Mouse (Mus musculus): ENCODE data around the gene Gpi1. TPM values are rescaled to one million over a fixed set of nuclear protein-coding genes. Genes with fewer than 3 reads are reported as not detected.
"Not testable (repeated sequence)": the region's sequence is repeated elsewhere in the genome, so short reads cannot be mapped to it uniquely, and the experiment has no call there.

Gpi1 gene
- total RNA-seq, 2 experiments from 2014 or later = 373 to 446 TPM

DNA sequence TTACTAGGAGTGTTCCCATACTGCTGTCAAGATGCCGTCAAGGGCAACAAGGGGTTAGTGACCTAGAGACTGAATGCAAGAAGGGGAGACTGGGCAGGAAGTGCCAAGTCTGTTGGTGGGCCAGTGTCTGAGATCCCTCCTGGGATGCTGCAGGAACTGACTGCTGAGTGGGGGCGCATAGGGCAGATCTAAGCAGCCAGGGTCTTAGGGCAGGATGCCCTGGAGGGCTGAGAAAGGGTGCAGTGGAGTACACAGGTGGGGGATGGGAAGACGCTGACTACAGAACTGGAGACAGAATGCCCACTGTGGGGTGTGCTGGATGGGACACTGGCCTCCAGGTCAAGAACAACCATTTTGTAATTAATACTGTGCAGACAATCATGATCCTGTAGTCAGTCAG is 46.3 kb downstream of the Gpi1 start:
- DNase-seq = no peak

DNA sequence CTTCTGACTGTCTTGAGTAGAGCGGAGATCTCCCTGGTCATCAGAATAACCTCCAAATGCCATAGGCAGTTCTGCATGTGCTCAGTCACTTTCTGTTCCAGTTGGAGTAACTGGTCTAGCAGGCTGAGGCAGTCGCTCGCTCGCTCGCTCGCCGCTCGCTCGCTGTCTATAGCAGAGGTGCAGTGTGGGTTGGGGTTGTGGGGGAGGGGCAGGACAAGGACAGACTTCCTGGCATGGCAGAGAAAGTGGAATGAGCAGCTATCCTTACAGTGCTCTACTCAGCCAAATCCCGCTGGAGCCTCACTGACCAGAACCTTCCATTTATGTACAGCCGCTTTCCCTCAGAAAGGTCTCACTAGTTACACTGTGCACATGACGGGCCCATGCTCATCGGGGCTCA is 46.8 kb downstream of the Gpi1 start:
- peak; percentile 37 for DNase-seq

DNA sequence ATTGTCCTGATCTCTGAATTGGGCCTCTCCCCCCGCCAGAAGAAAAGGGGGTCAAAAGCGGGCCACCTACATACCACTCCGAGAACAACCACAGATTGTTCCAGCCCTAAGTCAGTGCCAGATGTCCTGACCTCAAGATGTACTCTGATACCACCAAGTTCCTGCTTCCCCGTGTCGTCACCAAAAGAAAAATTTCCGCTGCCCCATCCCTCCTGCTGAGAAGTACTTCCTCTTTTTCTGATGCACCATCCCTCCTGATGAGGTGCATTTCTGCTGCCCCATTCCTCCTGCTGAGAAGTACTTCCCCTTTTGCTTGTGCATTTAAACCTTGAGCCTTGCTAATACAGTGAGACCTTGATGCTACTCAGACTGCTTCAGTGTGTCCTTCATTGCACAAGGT is 53.9 kb downstream of the Gpi1 start:
- not testable (repeated sequence) for DNase-seq

DNA sequence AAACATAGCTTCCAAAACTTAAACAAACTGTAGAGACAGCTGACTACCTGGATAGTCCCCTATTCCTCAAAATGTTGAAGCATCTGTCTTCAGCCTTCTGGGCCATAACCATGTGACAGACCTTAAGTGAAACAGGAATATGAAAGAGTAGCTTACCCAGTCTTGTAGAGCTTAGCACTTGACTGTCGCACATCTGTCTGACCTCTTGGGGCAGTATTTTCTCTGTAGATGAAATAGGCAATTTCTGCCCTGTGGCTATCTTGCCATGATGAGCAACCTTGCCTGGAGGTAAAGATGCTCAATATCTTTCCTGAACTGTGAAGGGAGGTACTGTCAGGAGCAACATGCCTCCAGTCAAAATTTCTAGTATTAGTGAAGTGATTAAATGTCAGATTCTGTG is 57.9 kb downstream of the Gpi1 start:
- no peak for DNase-seq

DNA sequence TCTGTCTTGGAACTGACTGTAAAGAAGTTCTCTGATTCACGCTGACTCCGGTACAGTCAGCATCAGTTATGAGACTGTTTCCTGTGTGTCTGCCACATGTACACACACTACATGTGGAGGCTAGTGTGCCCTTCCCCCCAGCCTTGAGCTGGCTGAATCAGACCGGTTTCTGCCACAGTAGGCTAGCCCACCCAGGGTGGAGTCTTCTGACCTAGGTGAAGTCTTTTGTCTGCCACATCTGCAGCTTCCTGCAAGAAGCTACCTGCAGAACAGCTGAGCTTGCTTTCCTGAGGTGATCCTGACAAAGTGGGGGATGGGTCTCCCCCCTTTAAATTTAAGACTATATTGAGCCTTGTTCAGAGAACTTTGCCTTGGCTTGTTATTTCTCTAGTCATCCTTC is 60.7 kb downstream of the Gpi1 start, which contains the start of gene Uba2:
TSS of gene Uba2 (minus strand) at position 146 of the 400 bp plus-strand sequence.
- DNase-seq = no peak

DNA sequence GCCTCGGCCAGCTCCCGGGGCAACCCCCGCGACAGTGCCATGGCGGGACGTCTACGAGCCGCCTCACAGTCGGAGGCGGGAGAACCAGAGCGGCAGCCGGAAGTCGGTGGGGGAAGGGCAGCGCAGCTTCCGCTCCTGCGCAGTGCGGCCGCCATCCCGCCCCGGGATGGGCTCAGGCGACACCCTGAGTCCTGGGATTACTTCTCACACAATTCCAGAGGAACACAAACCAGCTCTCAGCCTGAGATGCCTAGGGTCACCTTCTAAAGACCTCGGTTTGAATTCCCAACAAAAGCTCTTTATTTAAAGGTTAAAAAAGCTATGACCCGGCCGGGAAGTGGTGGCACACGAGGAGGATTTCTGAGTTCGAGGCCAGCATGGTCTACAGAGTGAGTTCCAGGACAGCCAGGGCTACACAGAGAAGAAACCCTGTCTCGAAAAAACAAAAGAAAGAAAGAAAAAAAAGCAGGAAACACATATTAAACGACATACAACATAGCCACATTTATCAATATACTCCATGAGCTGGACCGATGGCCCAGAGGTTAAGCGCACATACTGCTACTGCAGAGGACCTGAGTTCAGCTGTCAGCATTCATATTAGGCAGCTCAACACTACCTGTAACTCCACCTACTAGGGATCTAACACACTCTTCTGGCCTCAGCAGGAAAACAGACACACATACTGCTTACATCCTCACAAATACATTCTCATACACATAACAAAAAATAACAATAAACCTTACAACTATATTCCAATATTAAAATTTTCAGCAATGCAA is 61.5 kb downstream of the Gpi1 start:
- peak; percentile 97 for DNase-seq

DNA sequence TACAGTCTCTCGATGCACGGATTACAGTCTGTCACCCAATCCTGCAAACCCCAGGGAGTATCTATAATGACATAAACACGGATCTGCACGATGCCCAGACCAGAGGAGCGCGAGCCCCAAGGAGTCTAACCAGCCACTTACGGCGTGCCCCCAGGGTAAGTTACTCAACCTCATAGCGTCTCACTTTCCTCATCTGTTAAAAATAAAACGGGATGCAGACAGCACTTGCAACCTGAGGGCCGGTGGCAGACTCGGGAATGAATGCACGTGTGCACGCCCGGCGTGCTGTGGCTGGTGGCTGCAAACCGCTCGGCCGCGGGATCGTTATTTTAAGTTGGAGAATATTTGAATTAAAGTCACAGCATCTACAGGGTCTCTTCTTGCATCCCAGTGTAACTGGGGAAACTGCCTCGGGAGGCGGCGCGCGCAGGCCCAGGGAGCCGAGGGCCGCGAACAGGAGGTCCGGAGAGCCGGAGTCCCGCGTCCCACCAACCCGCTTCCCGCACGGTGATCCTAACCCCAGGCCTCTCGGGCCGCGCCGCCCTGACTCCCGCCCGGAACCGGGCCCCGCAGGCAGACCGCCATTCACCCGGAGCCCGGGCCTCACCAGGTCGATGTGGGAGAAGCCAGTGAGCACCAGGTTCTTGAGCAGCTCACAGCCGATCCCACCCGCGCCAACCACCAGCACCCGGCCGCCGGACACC is 62.2 kb downstream of the Gpi1 start:
- DNase-seq = no peak

DNA sequence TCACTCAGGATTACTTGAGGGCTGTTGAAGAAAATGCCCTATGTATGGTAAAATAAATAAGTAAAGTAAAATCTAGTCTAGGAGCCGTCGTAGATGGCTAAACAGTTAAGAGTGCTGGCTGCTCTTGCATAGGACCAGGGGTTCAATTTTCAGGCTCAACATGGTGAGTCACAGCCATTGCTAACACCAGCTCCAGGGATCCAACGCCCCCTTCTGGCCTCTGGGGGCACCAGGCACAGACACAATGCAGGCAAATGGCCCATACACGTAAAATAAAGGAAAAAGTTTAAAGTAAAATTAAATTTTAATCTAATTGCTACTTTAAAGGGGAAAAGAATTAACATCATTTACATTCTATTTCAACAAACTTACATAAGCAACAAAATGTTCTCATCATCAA is 63.3 kb downstream of the Gpi1 start:
- DNase-seq = peak; percentile 63

DNA sequence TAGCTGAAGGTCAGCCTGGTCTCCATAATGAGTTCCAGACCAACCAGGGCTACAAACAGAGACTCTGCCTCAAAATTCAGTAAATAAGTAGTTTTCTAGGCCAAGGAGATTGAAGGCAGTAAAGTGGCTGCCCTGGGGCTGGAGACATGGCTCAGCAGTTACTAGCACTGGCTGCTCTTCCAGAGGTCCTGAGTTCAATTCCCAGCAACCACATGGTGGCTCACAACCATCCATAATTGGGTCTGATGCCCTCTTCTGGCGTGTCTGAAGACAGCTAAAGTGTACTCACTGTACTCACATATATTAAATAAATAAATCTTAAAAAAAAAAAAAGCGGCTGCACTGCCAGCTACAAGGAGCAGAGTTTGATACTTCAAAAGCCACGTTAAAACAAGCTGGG is 64.1 kb downstream of the Gpi1 start:
- DNase-seq = no peak

DNA sequence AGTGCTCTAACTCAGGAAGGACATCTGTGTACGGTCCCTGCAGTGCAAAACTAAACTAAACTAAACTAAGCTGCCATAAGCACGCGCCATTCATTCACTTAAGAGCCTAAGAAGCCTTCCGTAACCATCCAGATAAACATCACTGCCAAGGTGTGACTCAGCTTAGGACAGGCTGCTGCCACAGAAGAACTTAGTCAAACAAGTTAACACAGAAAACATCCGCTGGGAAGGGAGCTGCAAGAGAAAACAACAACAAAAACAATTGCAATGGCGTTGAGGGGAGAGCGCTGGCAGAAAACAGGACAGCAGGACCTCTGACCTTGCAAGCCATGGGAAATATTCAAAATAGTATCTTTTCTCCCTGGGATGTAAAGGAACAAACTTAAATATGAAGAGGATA is 65.5 kb downstream of the Gpi1 start:
- no peak for DNase-seq

DNA sequence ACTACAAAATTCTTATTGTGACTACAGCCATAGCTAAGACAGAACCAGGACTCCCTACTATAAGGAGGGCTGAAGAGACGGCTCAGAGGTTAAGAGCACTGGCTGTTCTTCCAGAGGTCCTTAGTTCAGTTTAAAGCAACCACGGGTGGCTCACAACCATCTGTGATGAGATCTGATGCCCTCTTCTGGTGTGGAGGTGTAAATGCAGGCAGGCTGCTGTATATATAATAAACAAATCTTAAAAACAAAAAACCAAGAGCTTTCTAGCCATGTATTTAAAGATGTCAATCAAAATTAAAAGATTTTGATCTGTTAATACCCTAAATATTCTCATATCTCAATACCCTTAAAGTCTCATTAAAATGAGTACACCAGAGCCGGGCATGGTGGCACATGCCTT is 71.0 kb downstream of the Gpi1 start:
- DNase-seq = no peak

DNA sequence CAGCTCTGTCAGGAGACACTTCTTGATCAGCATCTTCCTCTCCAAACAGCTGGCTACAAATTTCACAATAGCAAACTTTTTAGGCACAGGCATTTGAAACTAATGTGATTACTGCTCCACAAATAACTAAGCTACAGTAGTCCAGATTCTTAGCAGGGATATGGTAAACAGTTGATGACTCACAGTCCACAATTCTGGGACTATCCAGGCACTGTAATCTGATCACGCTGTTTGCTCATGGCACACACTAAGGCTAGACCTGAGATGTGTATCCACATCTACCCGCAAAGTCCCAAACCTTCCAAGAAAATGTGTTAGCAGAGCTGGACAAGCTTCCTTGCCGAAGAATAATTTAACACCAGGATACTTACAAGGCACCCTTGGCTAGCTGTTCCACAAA is 72.1 kb downstream of the Gpi1 start:
- no peak for DNase-seq

Other genes starting within 250 kb of the Gpi1 start
- gene Scgb2b27, start 216.4 kb downstream of the Gpi1 start, total RNA-seq (2021) = not detected
- gene Scgb1b27, start 208.9 kb downstream of the Gpi1 start, total RNA-seq (2021) = not detected
- not detected for gene Scgb1b30, start 134.9 kb downstream of the Gpi1 start, total RNA-seq (2021)
- 10 to 100 TPM; 25.3 to 30.2 TPM for gene Wtip, start 97.1 kb downstream of the Gpi1 start, total RNA-seq (2021)
- 10 to 100 TPM; 77.6 to 77.7 TPM for gene Uba2, start 60.7 kb downstream of the Gpi1 start, total RNA-seq (2021)
- gene Pdcd2l, start 33.7 kb downstream of the Gpi1 start, total RNA-seq (2021) = 10 to 100 TPM; 23.2 TPM
- gene Gm6096, start 20.7 kb upstream of the Gpi1 start, total RNA-seq (2021) = not detected
- gene 4931406P16Rik, start 83.2 kb upstream of the Gpi1 start, total RNA-seq (2021) = 100 to 1,000 TPM in 1 of 2 experiments, 10 to 100 TPM in 1; 89.4 to 114 TPM
- gene Lsm14a, start 163.0 kb upstream of the Gpi1 start, total RNA-seq (2021) = 100 to 1,000 TPM; 108 to 110 TPM